8 mouse cellular contexts compared by ENCODE assay signal in the genomic region with DNA sequence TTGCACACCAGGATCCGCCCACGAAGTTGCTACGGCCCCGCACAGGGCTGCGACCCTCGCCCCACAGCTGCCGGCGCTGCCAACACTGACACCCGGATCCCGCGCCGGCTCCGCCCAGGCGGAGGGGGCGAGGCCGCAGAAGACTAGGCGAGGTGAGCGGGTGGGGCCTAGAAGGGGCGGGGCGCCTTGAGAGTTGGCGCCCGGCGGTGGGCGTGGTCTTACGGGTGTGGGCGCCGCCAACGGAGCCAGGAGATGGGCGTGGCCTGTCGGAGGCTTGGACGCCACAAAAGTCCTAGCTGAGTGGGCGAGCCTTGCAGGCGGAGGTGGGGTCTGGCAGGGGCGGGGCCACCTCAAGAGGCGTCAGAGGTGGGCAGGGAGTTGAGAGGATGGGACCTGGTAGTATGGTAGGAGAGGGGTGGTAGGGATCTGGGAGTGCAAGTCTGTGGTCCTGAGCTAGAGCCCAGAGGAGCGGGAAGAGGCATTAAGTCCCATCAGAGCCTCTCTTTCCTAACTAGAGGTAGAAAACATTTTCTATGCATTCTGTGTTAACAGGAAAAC. TPM values are rescaled to one million over a fixed set of nuclear protein-coding genes. Genes with fewer than 3 reads are reported as not detected.
A peak's percentile ranks its signal among the peaks of the same experiment; 100 is the strongest.
DNase-seq lines count a peak whose midpoint lies in the region; ATAC-seq and TF ChIP-seq lines count a peak whose summit lies in the region.

A gene (minus strand): TSS at position 158 of the 558 bp plus-strand sequence.

- no peaks in the 10 kb centered on the region for H3K27me3 ChIP-seq in C2C12 (ENCODE audit: control insufficient read depth, insufficient read depth, insufficient read length)
- H3K27me3 ChIP-seq in erythroblast, embryonic 14.5 days (ENCODE audit: control insufficient read depth), result peaks cover 32% of the 10 kb centered on the region
- H3K27me3 ChIP-seq in heart, embryonic 12.5 days (replicated peaks), result peaks cover 18% of the 10 kb centered on the region
- H3K27me3 ChIP-seq in kidney, postnatal 0 days (ENCODE audit: insufficient read depth, low read length), result no peaks in the 10 kb centered on the region
- H3K27me3 ChIP-seq in liver, embryonic 11.5 days (replicated peaks; ENCODE audit: control insufficient read depth, insufficient read depth, low read length), result no peaks in the 10 kb centered on the region
- no peaks in the 10 kb centered on the region for H3K27me3 ChIP-seq in stomach, embryonic 14.5 days (ENCODE audit: control insufficient read depth, insufficient read depth, low read length)

- ATAC-seq in heart, embryonic 12.5 days (ENCODE audit: insufficient number of reproducible peaks, low FRiP score), result peak; percentile 94
- ATAC-seq in kidney, postnatal 0 days (replicated peaks; ENCODE audit: low FRiP score, low read depth), result peak; percentile 92
- peak; percentile 95 for ATAC-seq in liver, embryonic 11.5 days (replicated peaks; ENCODE audit: low FRiP score)
- peak; percentile 94 for ATAC-seq in stomach, embryonic 14.5 days (ENCODE audit: insufficient number of reproducible peaks, insufficient read depth, low FRiP score, low read depth)

- TF ChIP-seq CTCF in C2C12 (IDR thresholded peaks at IDR 0.05; ENCODE audit: control insufficient read depth, insufficient read depth, insufficient read length), result no peak
- TF ChIP-seq CTCF in brain, embryonic 14.5 days (IDR thresholded peaks at IDR 0.05; ENCODE audit: borderline replicate concordance, extremely low read depth, insufficient read depth, insufficient read length), result no peak
- TF ChIP-seq CTCF in kidney, postnatal 0 days (IDR thresholded peaks at IDR 0.05; ENCODE audit: low read depth), result 0 out of 2 replicates have a peak, but pooled peaks have one; percentile 3

- H3K79me2 ChIP-seq in C2C12 (ENCODE audit: control insufficient read depth, insufficient read depth), result no peaks in the 10 kb centered on the region

- H3K27ac ChIP-seq in heart, embryonic 12.5 days (ENCODE audit: poor library complexity, severe bottlenecking), result no peak within 1 kb of the TSS
- peak within 1 kb of the TSS; percentile 51 for H3K27ac ChIP-seq in kidney, postnatal 0 days
- peak within 1 kb of the TSS; percentile 22; the same call in 1 of the 2 replicates for H3K27ac ChIP-seq in liver, embryonic 11.5 days (ENCODE audit: low read depth, low read length)
- H3K27ac ChIP-seq in stomach, embryonic 14.5 days (ENCODE audit: low read length), result peak within 1 kb of the TSS; percentile 74

- peak within 1 kb of the TSS; percentile 37 for H3ac ChIP-seq in C2C12 (ENCODE audit: control insufficient read depth, insufficient read length, low read depth)

- DNase-seq in brain, embryonic 14.5 days (ENCODE audit: low read depth), result peak; percentile 98
- peak; percentile 97 for DNase-seq in kidney, postnatal 0 days (ENCODE audit: low spot score)
- peak; percentile 96 for DNase-seq in liver, embryonic 11.5 days (ENCODE audit: low spot score)
- peak; percentile 96 for DNase-seq in naive thymus-derived CD4-positive, alpha-beta T cell, adult 2 months (ENCODE audit: low read depth)

- H3K9ac ChIP-seq in heart, embryonic 12.5 days, result peak within 1 kb of the TSS; percentile 79
- peak within 1 kb of the TSS; percentile 55 for H3K9ac ChIP-seq in kidney, postnatal 0 days (ENCODE audit: low read depth, low read length)
- H3K9ac ChIP-seq in liver, embryonic 11.5 days (ENCODE audit: low read depth, low read length), result peak within 1 kb of the TSS; percentile 74
- H3K9ac ChIP-seq in stomach, embryonic 14.5 days (replicated peaks; ENCODE audit: low read depth, low read length), result peak within 1 kb of the TSS; percentile 64

- peaks cover 8% of the 10 kb centered on the region for H3K9me3 ChIP-seq in erythroblast, embryonic 14.5 days (ENCODE audit: control insufficient read depth, low read length)
- H3K9me3 ChIP-seq in heart, embryonic 12.5 days (replicated peaks), result no peaks in the 10 kb centered on the region
- no peaks in the 10 kb centered on the region for H3K9me3 ChIP-seq in kidney, postnatal 0 days (replicated peaks; ENCODE audit: low read length)
- H3K9me3 ChIP-seq in liver, embryonic 11.5 days (ENCODE audit: control insufficient read depth, low read length), result no peaks in the 10 kb centered on the region
- H3K9me3 ChIP-seq in stomach, embryonic 14.5 days (ENCODE audit: control insufficient read depth, low read depth, low read length), result no peaks in the 10 kb centered on the region

- H3K79me3 ChIP-seq in C2C12 (ENCODE audit: low read depth), result no peaks in the 10 kb centered on the region

- H3K4me1 ChIP-seq in erythroblast, embryonic 14.5 days (ENCODE audit: control insufficient read depth), result peaks cover 18% of the 10 kb centered on the region
- H3K4me1 ChIP-seq in heart, embryonic 12.5 days (replicated peaks), result peaks cover 4% of the 10 kb centered on the region
- 0 out of 2 replicates have a peak, but pooled peaks cover 5% of the 10 kb centered on the region for H3K4me1 ChIP-seq in kidney, postnatal 0 days (replicated peaks; ENCODE audit: insufficient read depth, low read length)
- H3K4me1 ChIP-seq in liver, embryonic 11.5 days (replicated peaks; ENCODE audit: control insufficient read depth, insufficient read depth, low read length), result peaks cover 6% of the 10 kb centered on the region
- peaks cover 7% of the 10 kb centered on the region; the same call in 1 of the 2 replicates for H3K4me1 ChIP-seq in stomach, embryonic 14.5 days (ENCODE audit: control insufficient read depth, insufficient read depth, low read length)

- H3K4me3 ChIP-seq in C2C12 (ENCODE audit: insufficient read depth, poor library complexity, severe bottlenecking), result peak within 1 kb of the TSS; percentile 36
- peak within 1 kb of the TSS; percentile 65 for H3K4me3 ChIP-seq in erythroblast, embryonic 14.5 days (replicated peaks)
- H3K4me3 ChIP-seq in heart, embryonic 12.5 days, result peak within 1 kb of the TSS; percentile 72
- peak within 1 kb of the TSS; percentile 54 for H3K4me3 ChIP-seq in kidney, postnatal 0 days (replicated peaks; ENCODE audit: low read depth, low read length)
- H3K4me3 ChIP-seq in liver, embryonic 11.5 days (ENCODE audit: low read depth, low read length), result peak within 1 kb of the TSS; percentile 72
- H3K4me3 ChIP-seq in stomach, embryonic 14.5 days (ENCODE audit: low read depth, low read length), result peak within 1 kb of the TSS; percentile 72

- under 1% methylated on average over 36 of the region's 36 CpGs for WGBS in heart, embryonic 12.5 days
- WGBS in kidney, postnatal 0 days, result under 1% methylated on average over 36 of the region's 36 CpGs
- WGBS in liver, embryonic 11.5 days, result under 1% methylated on average over 36 of the region's 36 CpGs
- WGBS in stomach, embryonic 14.5 days, result under 1% methylated on average over 36 of the region's 36 CpGs

- no peaks in the 10 kb centered on the region for H3K36me3 ChIP-seq in C2C12 (ENCODE audit: control insufficient read depth, insufficient read depth)
- peaks cover 5% of the 10 kb centered on the region for H3K36me3 ChIP-seq in erythroblast, embryonic 14.5 days (ENCODE audit: control insufficient read depth)
- 0 out of 2 replicates have a peak, but pooled peaks cover 2% of the 10 kb centered on the region for H3K36me3 ChIP-seq in heart, embryonic 12.5 days
- H3K36me3 ChIP-seq in kidney, postnatal 0 days (ENCODE audit: insufficient read depth, low read length), result no peaks in the 10 kb centered on the region
- no peaks in the 10 kb centered on the region for H3K36me3 ChIP-seq in liver, embryonic 11.5 days (ENCODE audit: control insufficient read depth, insufficient read depth, low read length)
- no peaks in the 10 kb centered on the region for H3K36me3 ChIP-seq in stomach, embryonic 14.5 days (ENCODE audit: control insufficient read depth, insufficient read depth, low read length)

- peak; percentile 54; the same call in 1 of the 2 replicates for TF ChIP-seq POLR2A in brain, embryonic 14.5 days (IDR thresholded peaks at IDR 0.05; ENCODE audit: borderline replicate concordance, extremely low read depth, insufficient read depth, insufficient read length, poor library complexity, severe bottlenecking)

- H3K4me2 ChIP-seq in heart, embryonic 12.5 days, result peak within 1 kb of the TSS; percentile 99
- H3K4me2 ChIP-seq in kidney, postnatal 0 days (ENCODE audit: low read length), result peak within 1 kb of the TSS; percentile 96
- peak within 1 kb of the TSS; percentile 100 for H3K4me2 ChIP-seq in liver, embryonic 11.5 days
- H3K4me2 ChIP-seq in stomach, embryonic 14.5 days (replicated peaks; ENCODE audit: low read depth, low read length), result peak within 1 kb of the TSS; percentile 94

TF ChIP-seq in C2C12, 6 proteins besides CTCF, POLR2A, EP300 and RAD21:
- no peak for TF ChIP-seq MYOD1 (IDR thresholded peaks at IDR 0.05; ENCODE audit: control insufficient read depth, insufficient read length, low read depth)
- no peak for TF ChIP-seq MAX (IDR thresholded peaks at IDR 0.05)
- no peak for TF ChIP-seq MYOG (IDR thresholded peaks at IDR 0.05; ENCODE audit: control insufficient read depth, extremely low read depth, insufficient read length)
- no peak for TF ChIP-seq USF1 (IDR thresholded peaks at IDR 0.05; ENCODE audit: low read depth)
- no peak for TF ChIP-seq FOSL1 (IDR thresholded peaks at IDR 0.05; ENCODE audit: insufficient read depth, low read length, poor library complexity, severe bottlenecking)
- no peak for TF ChIP-seq CEBPB (IDR thresholded peaks at IDR 0.05; ENCODE audit: low read depth)

RNA-seq across cellular contexts. Expression of the gene that starts here (rescaled TPM):
- polyA plus RNA-seq in C2C12 (2012; fragmentation: generic; extraction: Trizol), result 12.2 TPM
- 23.3 and 34.1 TPM in 2 replicates for polyA plus RNA-seq in brain, embryonic 14.5 days (2012; rRNA removed)
- 0.07 TPM in 2 replicates for polyA plus RNA-seq in erythroblast, embryonic 14.5 days (2012)
- polyA plus RNA-seq in heart, embryonic 12.5 days (2016; fragmentation: Nextera tagmentation; extraction: Ambion mirVana), result 10.5 and 12.2 TPM in 2 replicates
- 12.0 and 13.3 TPM in 2 replicates for polyA plus RNA-seq in kidney, postnatal 0 days (2015; fragmentation: Nextera tagmentation; extraction: Ambion mirVana)
- polyA plus RNA-seq in liver, embryonic 11.5 days (2014; fragmentation: Nextera tagmentation; extraction: Ambion mirVana), result 5.7 and 7.3 TPM in 2 replicates
- polyA plus RNA-seq in stomach, embryonic 14.5 days (2014; fragmentation: Nextera tagmentation; extraction: Ambion mirVana), result 41.4 and 42.7 TPM in 2 replicates
